Mouse (Mus musculus) kidney, adult 2 months (tissue): Measurements from ENCODE around the gene Mtch2.
A peak's percentile ranks its signal among the peaks of the same experiment; 100 is the strongest.

ENCODE experiments used
- CTCF ChIP-seq: fragments of 200-500 bp; conservative IDR thresholded peaks from 2 replicates; pipeline ENCODE4 v1.5.1; 2011; ENCODE audit warnings: low read depth, mild to moderate bottlenecking, control low read depth, low read length, moderate library complexity, mixed read lengths; ENCODE audit not compliant: insufficient read depth, insufficient read length
- POLR2A ChIP-seq: fragments of 200-500 bp; IDR thresholded peaks from one replicate; pipeline ENCODE4 v1.6.1; 2011; ENCODE audit warnings: low read depth, low read length, control low read depth

GRCm38 (mm10) chr2:90904076-90904855 is 57.3 kb downstream of the Mtch2 start, which contains the start of the genes Kbtbd4 and Ndufs3:
- no peak for TF ChIP-seq CTCF
- TF ChIP-seq POLR2A: peak; percentile 71
